Mouse (Mus musculus): ENCODE results near the gene Rbp3. TPM values are rescaled to one million over a fixed set of nuclear protein-coding genes. Genes with fewer than 3 reads are reported as not detected.

Rbp3 gene
- total and polyA plus RNA-seq, 3 experiments, result not detected

DNA sequence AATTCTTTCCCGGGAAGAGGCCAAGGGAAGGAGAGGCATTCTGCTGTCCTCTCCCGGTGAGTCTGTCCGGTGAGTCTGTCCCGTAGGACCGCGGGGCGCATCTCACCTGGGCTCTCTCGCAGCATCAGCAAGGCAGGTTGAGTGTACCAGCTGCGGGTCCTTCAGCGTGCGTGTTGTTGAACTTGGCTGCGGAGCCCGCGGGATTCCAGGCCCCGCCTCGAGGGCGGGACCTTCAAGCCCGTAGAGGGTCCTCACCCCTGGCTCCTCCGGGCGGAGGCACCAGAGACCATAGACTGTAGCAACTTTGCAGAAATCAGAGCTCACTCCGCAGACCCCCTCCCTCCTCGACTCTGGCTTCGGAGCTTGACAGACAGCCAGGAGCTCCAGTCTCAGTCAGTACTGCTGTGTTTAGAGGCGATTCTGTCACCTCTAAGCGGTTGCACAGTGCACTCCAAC is 24.8 kb downstream of the Rbp3 start, which contains the start of gene Zfp488:
Zfp488 (minus strand) TSS at position 161 of the 456 bp plus-strand sequence.
- no peaks in the 10 kb centered on the region for H3K4me1 ChIP-seq (ENCODE audit: control insufficient read depth, insufficient read depth, low read length)
- H3K9ac ChIP-seq (ENCODE audit: low read depth, low read length), result no peak within 1 kb of the TSS
- no peak within 1 kb of the TSS for H3K27ac ChIP-seq
- TF ChIP-seq CTCF (IDR thresholded peaks at IDR 0.05) (no peak), EP300 (IDR thresholded peaks at IDR 0.05; ENCODE audit: insufficient read depth, low read depth, low read length) (no peak), POLR2A (IDR thresholded peaks at IDR 0.05; ENCODE audit: insufficient read depth, low read depth, low read length) (no peak)
- H3K4me3 ChIP-seq, result no peak within 1 kb of the TSS
- H3K27me3 ChIP-seq (ENCODE audit: control insufficient read depth, insufficient read depth, low read length), result no peaks in the 10 kb centered on the region; the same call in 1 of the 2 replicates
- intact Hi-C loops (cut with DNase I), result no loop called here
- no peaks in the 10 kb centered on the region for H3K79me2 ChIP-seq (replicated peaks; ENCODE audit: control insufficient read depth, insufficient read depth, low read length)
- 2% methylated on average over 25 of the region's 25 CpGs for WGBS
- no peaks in the 10 kb centered on the region for H3K36me3 ChIP-seq (ENCODE audit: control insufficient read depth, insufficient read depth, low read length)
- DNase-seq, result no peak

DNA sequence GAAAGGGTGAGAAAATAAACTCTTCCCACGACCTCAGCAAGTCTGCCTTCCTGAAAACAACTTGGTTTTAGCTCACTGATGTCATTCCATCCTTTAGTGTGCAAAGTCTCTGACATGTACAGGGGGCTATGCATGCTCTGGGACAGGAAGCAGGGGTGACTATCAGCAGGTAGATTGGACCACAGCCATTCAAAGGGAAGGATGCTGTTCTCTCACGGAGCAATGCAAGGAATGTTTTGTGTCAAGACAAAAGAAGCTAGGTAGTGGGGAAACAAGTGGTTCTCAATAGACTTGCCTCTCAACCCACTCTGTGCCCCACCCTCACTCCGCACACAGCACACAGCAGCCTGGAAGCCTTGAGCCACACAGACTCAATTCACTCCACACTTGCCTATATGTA is 35.4 kb downstream of the Rbp3 start:
- TF ChIP-seq EP300 (IDR thresholded peaks at IDR 0.05; ENCODE audit: insufficient read depth, low read depth, low read length), result no peak
- TF ChIP-seq CTCF (IDR thresholded peaks at IDR 0.05), result no peak
- no peak for TF ChIP-seq POLR2A (IDR thresholded peaks at IDR 0.05; ENCODE audit: insufficient read depth, low read depth, low read length)
- 47% methylated on average over 3 of the region's 3 CpGs for WGBS
- intact Hi-C loops (cut with DNase I), result no loop called here
- Histone ChIP-seq H3K4me3 (no peak overlapping the region), H3K9ac (ENCODE audit: low read depth, low read length) (no peak overlapping the region), H3K27me3 (ENCODE audit: control insufficient read depth, insufficient read depth, low read length) (no peaks in the 10 kb centered on the region), H3K79me2 (replicated peaks; ENCODE audit: control insufficient read depth, insufficient read depth, low read length) (no peaks in the 10 kb centered on the region), H3K27ac (no peak overlapping the region), H3K4me1 (ENCODE audit: control insufficient read depth, insufficient read depth, low read length) (no peaks in the 10 kb centered on the region), H3K36me3 (ENCODE audit: control insufficient read depth, insufficient read depth, low read length) (no peaks in the 10 kb centered on the region)
- no peak for DNase-seq

DNA sequence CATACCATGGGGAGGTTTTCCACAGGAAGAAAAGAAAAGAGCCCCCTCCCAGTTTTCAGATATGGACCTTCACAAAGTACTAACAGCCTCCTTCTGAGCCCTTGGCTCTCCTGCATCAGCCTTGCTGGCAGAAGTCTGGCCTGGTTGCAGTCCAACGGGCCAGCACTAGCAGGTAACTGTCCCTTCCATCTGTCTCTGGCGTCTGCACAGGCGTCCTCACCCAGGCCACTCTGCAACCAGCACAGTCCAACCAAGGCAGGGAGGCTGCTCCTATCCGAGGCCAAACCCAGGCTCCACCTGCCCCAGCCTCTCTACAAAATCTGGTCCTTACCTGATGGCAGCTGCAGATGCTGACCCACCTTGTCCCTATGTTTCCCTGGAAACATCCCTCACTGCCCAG is 38.2 kb downstream of the Rbp3 start:
- Histone ChIP-seq H3K36me3 (ENCODE audit: control insufficient read depth, insufficient read depth, low read length) (no peaks in the 10 kb centered on the region), H3K9ac (ENCODE audit: low read depth, low read length) (no peak overlapping the region), H3K4me1 (ENCODE audit: control insufficient read depth, insufficient read depth, low read length) (no peaks in the 10 kb centered on the region), H3K4me3 (no peak overlapping the region), H3K27ac (no peak overlapping the region), H3K79me2 (replicated peaks; ENCODE audit: control insufficient read depth, insufficient read depth, low read length) (no peaks in the 10 kb centered on the region), H3K27me3 (ENCODE audit: control insufficient read depth, insufficient read depth, low read length) (no peaks in the 10 kb centered on the region)
- DNase-seq, result no peak
- 69% methylated on average over 4 of the region's 4 CpGs for WGBS
- TF ChIP-seq EP300 (IDR thresholded peaks at IDR 0.05; ENCODE audit: insufficient read depth, low read depth, low read length), result no peak
- no peak for TF ChIP-seq CTCF (IDR thresholded peaks at IDR 0.05)
- no peak for TF ChIP-seq POLR2A (IDR thresholded peaks at IDR 0.05; ENCODE audit: insufficient read depth, low read depth, low read length)
- intact Hi-C loops (cut with DNase I), result no loop called here

DNA sequence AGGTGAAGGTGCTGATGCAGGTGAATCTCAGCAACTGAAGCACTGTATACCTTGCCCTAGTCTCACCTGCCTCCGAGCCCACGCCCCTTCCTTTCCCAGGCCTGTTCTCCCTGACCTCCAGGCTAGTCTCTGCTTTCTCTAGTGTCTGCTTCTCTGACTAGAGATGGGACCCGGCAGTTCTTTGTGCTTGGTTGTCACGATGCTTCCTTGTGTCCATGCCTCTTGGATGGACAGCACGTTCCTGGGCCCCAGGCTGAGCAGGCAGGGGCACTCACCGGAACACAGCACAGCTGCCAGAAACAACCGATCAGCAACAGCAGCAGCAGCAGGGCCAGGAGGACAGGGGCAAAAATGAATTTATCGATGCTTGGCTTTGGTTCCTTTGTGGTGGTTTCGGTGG is 39.2 kb downstream of the Rbp3 start:
- no peak for DNase-seq
- Histone ChIP-seq H3K9ac (ENCODE audit: low read depth, low read length) (no peak overlapping the region), H3K79me2 (replicated peaks; ENCODE audit: control insufficient read depth, insufficient read depth, low read length) (no peaks in the 10 kb centered on the region), H3K36me3 (ENCODE audit: control insufficient read depth, insufficient read depth, low read length) (no peaks in the 10 kb centered on the region), H3K4me1 (ENCODE audit: control insufficient read depth, insufficient read depth, low read length) (no peaks in the 10 kb centered on the region), H3K27me3 (ENCODE audit: control insufficient read depth, insufficient read depth, low read length) (no peaks in the 10 kb centered on the region), H3K4me3 (no peak overlapping the region), H3K27ac (no peak overlapping the region)
- intact Hi-C loops (cut with DNase I), result no loop called here
- TF ChIP-seq EP300 (IDR thresholded peaks at IDR 0.05; ENCODE audit: insufficient read depth, low read depth, low read length) (no peak), POLR2A (IDR thresholded peaks at IDR 0.05; ENCODE audit: insufficient read depth, low read depth, low read length) (no peak), CTCF (IDR thresholded peaks at IDR 0.05) (no peak)
- 89% methylated on average over 9 of the region's 9 CpGs for WGBS

DNA sequence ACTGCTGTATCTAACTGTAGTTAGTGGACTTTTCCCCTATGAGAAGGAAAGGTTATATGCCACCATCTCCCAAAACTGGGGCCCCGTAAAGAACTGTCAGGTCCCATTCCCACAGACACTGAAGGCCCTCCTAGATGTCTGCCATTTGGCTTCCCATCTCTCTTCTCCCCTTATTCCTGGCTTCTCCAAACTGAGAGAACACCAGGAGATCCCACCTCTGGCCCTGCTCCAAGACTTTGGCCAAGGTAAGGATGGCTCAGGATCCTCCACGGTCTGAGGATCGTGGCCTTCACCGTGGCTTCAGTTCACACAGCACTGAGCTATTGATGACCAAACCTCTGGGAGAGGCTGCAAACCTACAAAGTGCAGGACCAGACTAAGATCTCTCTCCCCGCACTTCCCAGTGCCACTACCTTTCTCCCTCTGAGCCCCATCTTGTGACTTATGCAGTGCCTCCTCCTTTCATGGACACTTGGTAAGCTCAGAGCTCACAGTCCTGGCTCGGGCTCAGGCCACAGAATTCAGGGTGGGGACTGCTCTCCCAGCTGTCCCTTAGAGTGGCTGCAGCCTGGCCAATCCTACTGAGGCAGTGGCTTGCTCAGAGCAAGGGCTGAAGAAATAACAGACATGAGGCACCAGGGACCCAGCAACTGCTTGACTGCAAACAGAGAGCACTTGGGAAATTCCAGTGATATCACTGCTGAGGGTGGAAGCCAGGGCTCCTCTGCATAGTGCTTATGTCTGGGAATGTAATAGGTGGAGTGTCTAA is 39.9 kb downstream of the Rbp3 start:
- H3K27me3 ChIP-seq (ENCODE audit: control insufficient read depth, insufficient read depth, low read length), result no peaks in the 10 kb centered on the region
- intact Hi-C loops (cut with DNase I), result no loop called here
- no peaks in the 10 kb centered on the region for H3K79me2 ChIP-seq (replicated peaks; ENCODE audit: control insufficient read depth, insufficient read depth, low read length)
- no peak overlapping the region for H3K9ac ChIP-seq (ENCODE audit: low read depth, low read length)
- no peak overlapping the region for H3K4me3 ChIP-seq
- no peaks in the 10 kb centered on the region for H3K4me1 ChIP-seq (ENCODE audit: control insufficient read depth, insufficient read depth, low read length)
- no peaks in the 10 kb centered on the region for H3K36me3 ChIP-seq (ENCODE audit: control insufficient read depth, insufficient read depth, low read length)
- H3K27ac ChIP-seq, result no peak overlapping the region
- no peak for DNase-seq
- WGBS, result 86% methylated on average over 6 of the region's 6 CpGs
- no peak for TF ChIP-seq POLR2A (IDR thresholded peaks at IDR 0.05; ENCODE audit: insufficient read depth, low read depth, low read length)
- no peak for TF ChIP-seq CTCF (IDR thresholded peaks at IDR 0.05)
- no peak for TF ChIP-seq EP300 (IDR thresholded peaks at IDR 0.05; ENCODE audit: insufficient read depth, low read depth, low read length)

DNA sequence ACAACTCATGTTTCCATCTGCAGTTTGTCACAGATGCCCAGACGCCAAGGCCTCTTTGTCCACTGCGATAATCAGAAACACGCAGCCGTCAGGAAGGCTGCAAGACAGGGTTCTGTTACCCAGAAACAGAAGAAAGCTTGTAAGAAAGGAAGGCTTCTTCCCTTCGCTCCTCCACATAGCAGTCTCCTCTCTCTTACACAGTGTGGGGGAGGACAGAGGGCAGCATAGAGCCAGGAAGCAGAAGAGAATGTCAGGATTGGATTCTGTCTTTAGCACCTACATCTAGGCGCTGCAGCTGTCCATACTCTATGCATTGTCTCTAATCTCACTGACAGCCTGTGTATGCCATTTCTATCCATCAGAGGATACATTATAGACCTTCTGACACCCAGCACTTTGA is 43.6 kb downstream of the Rbp3 start:
- H3K9ac ChIP-seq (ENCODE audit: low read depth, low read length), result no peak overlapping the region
- no peaks in the 10 kb centered on the region for H3K27me3 ChIP-seq (ENCODE audit: control insufficient read depth, insufficient read depth, low read length)
- no peaks in the 10 kb centered on the region for H3K4me1 ChIP-seq (ENCODE audit: control insufficient read depth, insufficient read depth, low read length)
- H3K27ac ChIP-seq, result no peak overlapping the region
- H3K79me2 ChIP-seq (replicated peaks; ENCODE audit: control insufficient read depth, insufficient read depth, low read length), result no peaks in the 10 kb centered on the region
- no peaks in the 10 kb centered on the region for H3K36me3 ChIP-seq (ENCODE audit: control insufficient read depth, insufficient read depth, low read length)
- TF ChIP-seq CTCF (IDR thresholded peaks at IDR 0.05) (no peak), EP300 (IDR thresholded peaks at IDR 0.05; ENCODE audit: insufficient read depth, low read depth, low read length) (no peak), POLR2A (IDR thresholded peaks at IDR 0.05; ENCODE audit: insufficient read depth, low read depth, low read length) (no peak)
- intact Hi-C loops (cut with DNase I), result no loop called here
- no peak overlapping the region for H3K4me3 ChIP-seq
- DNase-seq, result no peak
- 39% methylated on average over 6 of the region's 6 CpGs for WGBS

Data from heart, adult 2 months (tissue).